Mouse (Mus musculus): ENCODE data around the gene Prlr. TPM values are rescaled to one million over a fixed set of nuclear protein-coding genes. Genes with fewer than 3 reads are reported as not detected.

Prlr gene
- polyA plus RNA-seq, 1 experiment from 2014 or later: 2.0 TPM

Other genes with a start within 250 kb of the Prlr start
- not detected in 2 replicates for gene Gm21973, start 148.1 kb downstream of the Prlr start, polyA plus RNA-seq (2016; fragmentation: Nextera tagmentation; extraction: Ambion mirVana)
- gene Agxt2, start 181.3 kb downstream of the Prlr start, polyA plus RNA-seq (2016; fragmentation: Nextera tagmentation; extraction: Ambion mirVana): not detected in 2 replicates